Mouse (Mus musculus) hematopoietic multipotent progenitor cell, adult 10-12 weeks (in vitro differentiated cells): Measurements from ENCODE around the gene Lcmt1. TPM values are rescaled to one million over a fixed set of nuclear protein-coding genes. Genes with fewer than 3 reads are reported as not detected.

Source experiments
- polyA plus RNA-seq: library from polyadenylated mRNA; stranded (reverse); fragments of >175 nt; gene quantifications from 2 replicates; pipeline ENCODE4 v1.2.3, GENCODE M21; 2012; ENCODE audit warnings: low replicate concordance

Lcmt1 gene
- polyA plus RNA-seq, result 1.2 and 3.2 TPM in 2 replicates

GRCm38 (mm10) chr7:123369759-123370481 lies at the start of gene Lcmt1, which contains the start of gene Arhgap17:
Gene Lcmt1 (plus strand): TSS chr7:123369784.
Gene Arhgap17 (minus strand): TSS chr7:123369915.

GRCm38 (mm10) chr7:123462070-123462501 lies 92.5 kb downstream of the Lcmt1 start, which contains the start of gene Aqp8:
Gene Aqp8 (plus strand): TSS chr7:123462291.

Other genes starting within 250 kb of the Lcmt1 start
- 57.3 and 118 TPM in 2 replicates for gene Tnrc6a, start 245.9 kb upstream of the Lcmt1 start, polyA plus RNA-seq
- gene Slc5a11, start 155.0 kb upstream of the Lcmt1 start, polyA plus RNA-seq, result 0.20 TPM in 1 of 2 replicates, not detected in the other
- 263 and 426 TPM in 2 replicates for gene Arhgap17, start 131 bp downstream of the Lcmt1 start, polyA plus RNA-seq
- gene Aqp8, start 92.5 kb downstream of the Lcmt1 start, polyA plus RNA-seq, result not detected in 2 replicates
- gene Zkscan2, start 130.7 kb downstream of the Lcmt1 start, polyA plus RNA-seq, result not detected in 2 replicates